Mouse (Mus musculus): ENCODE data around the gene Cmip. TPM values are rescaled to one million over a fixed set of nuclear protein-coding genes. Genes with fewer than 3 reads are reported as not detected.

The Cmip gene
- total RNA-seq, 2 experiments from 2014 or later: 9.6 to 40.2 TPM

Other genes with a start within 250 kb of the Cmip start
- 0.42 TPM in 1 of 2 replicates, not detected in the other for gene Pkd1l2, start 174.6 kb upstream of the Cmip start, total RNA-seq (2014; fragmentation: Nextera tagmentation)
- not detected in 2 replicates for gene Pkd1l2, start 174.6 kb upstream of the Cmip start, total RNA-seq (2017)
- gene Bco1, start 161.2 kb upstream of the Cmip start, total RNA-seq (2014; fragmentation: Nextera tagmentation): 1.8 TPM in 1 of 2 replicates, not detected in the other
- gene Bco1, start 161.2 kb upstream of the Cmip start, total RNA-seq (2017): 0.08 and 0.09 TPM in 2 replicates
- 9.9 and 14.3 TPM in 2 replicates for gene Gan, start 98.9 kb upstream of the Cmip start, total RNA-seq (2014; fragmentation: Nextera tagmentation)
- 4.4 and 6.6 TPM in 2 replicates for gene Gan, start 98.9 kb upstream of the Cmip start, total RNA-seq (2017)
- 8.1 and 11.3 TPM in 2 replicates for gene Plcg2, start 241.2 kb downstream of the Cmip start, total RNA-seq (2014; fragmentation: Nextera tagmentation)
- gene Plcg2, start 241.2 kb downstream of the Cmip start, total RNA-seq (2017): 9.2 and 17.0 TPM in 2 replicates